Mouse (Mus musculus): ENCODE measurements around the gene Fbln2. TPM values are rescaled to one million over a fixed set of nuclear protein-coding genes. Genes with fewer than 3 reads are reported as not detected.

The Fbln2 gene
- total RNA-seq, 2 experiments from 2014 or later, result 65.7 to 83.2 TPM

DNA sequence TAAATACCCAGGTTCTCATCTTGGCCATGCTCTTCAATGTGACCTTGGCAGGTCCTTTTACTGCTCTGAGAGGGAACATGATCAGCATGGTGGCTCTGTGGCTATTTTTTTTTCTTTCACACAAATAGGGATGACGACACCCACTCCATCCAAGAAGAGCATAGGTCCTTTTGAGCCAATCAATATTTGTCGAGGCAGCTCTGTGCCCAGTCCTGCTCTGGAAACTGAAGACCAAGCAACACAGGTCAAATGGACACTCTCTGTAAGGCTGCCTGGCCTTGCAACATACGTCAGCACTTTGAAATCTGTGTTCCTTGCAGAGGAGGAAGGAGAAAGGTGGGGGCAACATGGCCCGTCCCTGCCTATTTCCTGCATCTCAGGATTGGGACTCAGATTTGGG lies 83.2 kb downstream of the Fbln2 start:
- intact Hi-C loops (cut with DNase I), result no loop called here

DNA sequence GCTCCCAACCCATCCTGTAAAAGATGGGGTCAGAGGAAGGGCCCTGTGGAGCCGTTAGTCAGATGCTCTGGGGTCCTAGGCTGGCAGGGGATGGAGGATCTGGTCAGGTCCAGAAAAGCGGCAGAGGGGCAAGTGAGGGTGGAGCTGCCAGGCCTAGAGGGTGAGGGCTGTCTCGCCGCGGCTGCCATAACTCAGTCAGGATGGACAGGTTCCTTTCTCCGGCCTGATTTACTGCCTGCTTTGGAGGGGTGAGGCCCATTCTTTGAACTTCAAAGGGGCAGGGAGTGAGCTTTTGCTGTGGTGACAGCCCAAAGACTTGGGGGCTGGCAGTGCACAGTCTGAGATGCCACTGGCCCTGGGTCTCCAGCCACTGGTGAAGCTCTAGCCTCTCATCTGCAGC lies 86.6 kb downstream of the Fbln2 start:
- intact Hi-C loops (cut with DNase I), result no loop called here
- DNase-seq, result no peak

More for the DNA sequence above, 83.2 kb downstream of the Fbln2 start:
- no peak for DNase-seq

DNA sequence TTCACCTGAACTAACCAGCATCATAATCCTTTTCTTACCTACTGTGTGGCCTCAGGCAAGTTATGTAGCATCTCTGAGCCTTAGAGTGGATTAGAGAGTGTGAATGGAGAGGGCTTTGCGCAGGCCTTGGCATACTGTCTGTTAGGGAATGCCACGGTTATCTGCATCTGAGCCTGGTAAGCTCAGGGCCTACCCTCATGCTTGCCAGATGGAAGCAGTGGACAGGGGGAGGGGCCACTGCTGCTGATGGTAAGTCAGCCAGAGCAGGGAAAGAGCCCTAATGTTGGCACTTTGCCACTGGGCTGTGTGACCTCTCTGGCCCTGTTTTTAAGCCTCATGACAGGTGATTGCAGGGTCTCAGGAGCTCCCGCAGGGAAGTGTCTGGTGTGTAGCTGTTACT lies 87.8 kb downstream of the Fbln2 start:
- intact Hi-C loops (cut with DNase I), result no loop called here
- no peak for DNase-seq

DNA sequence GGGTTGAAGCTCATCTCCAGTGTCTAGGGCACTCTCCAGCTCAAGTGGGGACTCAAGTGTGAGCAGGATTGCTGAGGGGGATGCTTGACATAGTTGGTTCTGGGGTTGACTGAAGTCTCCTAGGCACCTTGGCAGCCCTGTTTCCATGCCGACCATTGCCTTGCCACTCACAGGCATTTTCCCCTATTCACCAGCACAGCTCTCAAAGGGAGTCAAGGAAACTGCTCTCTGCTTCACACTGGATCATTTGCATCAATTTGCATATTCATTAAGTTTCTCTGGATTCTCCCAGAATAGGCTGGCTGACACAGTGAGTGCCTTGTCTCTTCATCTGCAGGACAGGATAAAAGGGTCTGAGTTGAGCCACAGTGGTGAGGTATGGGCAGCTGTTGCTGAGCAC lies 89.6 kb downstream of the Fbln2 start:
- intact Hi-C loops (cut with DNase I), result no loop called here
- no peak for DNase-seq

DNA sequence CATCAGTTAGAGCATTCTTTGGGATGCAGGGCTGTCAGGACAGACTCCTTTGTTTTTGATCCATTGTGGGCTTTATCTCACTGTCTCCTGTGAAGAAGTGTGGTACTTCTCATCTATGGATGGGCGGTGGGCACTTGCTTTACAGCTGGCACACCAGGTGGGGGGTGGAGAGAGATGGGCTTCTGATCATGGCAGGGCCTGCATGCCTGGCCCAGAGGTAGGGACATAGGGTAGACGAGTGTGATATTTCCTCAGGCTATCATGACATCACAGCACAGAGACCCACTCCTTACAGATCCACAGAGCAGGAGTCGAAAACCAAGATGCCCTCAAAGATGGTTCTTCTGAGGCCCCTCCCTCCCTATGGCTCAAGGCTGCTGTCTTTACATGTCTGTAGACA lies 90.1 kb downstream of the Fbln2 start:
- no peak for DNase-seq
- intact Hi-C loops (cut with DNase I), result no loop called here

DNA sequence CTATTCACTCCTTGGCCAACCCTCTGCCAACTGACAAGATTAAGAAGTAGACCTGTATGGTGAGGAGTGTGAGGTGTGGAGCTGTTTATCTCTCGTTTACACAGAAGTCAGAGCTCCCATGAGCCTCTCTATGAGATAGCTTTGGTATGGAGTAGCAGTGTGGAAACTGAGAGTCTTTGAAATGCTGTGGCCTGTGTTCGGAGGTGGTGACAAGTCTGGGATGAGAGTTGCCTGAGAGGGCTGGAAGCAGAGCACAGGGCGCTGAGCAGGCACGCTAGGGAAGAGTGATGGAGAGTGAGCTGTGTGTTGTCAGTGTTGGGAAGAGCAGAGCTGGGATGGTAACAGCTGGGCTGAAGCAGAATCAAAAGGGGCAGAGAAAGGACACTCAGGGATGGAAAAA lies 91.9 kb downstream of the Fbln2 start:
- intact Hi-C loops (cut with DNase I), result no loop called here

DNA sequence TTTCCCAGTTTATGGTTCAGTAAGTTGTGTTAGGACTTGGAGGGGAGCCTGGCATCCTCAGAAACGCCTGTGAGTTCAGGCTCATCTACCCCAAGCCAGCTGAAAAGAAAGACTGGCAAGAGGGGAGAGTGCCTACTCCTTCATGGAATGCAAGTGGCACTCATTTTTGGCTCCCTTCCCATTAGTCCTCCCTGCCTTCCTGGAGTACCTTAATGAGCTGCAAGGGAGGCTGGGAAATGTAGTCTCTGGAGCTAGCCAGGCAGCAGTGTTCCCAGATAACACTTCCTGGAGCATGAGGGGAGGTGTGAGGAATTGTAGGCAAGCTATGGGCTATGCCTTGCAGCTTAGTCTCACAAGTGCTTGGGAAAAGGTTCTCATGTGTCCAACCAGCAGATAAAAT lies 95.7 kb downstream of the Fbln2 start:
- intact Hi-C loops (cut with DNase I), result no loop called here

More for the DNA sequence above, 91.9 kb downstream of the Fbln2 start:
- DNase-seq, result no peak

DNA sequence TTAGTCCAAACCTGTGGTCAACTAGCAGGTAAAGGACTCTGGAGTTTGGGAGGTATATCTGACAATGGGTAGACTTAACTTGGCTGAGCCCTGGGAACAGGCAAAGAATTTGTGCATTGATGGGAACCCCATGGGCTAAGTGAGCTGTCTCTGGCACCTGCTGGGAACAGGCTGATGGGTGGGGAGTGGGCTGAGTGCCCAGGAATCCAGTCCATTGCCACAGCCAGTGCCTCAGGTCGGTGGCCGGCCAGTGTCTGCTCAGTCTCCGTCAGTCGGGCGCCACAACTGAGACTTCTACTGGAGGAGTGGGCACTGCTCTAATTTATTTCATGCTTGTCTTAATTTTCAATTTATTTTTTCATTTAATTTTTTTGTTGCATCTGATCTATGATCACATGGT lies 98.9 kb downstream of the Fbln2 start:
- DNase-seq, result no peak
- intact Hi-C loops (cut with DNase I), result no loop called here

More for the DNA sequence above, 95.7 kb downstream of the Fbln2 start:
- DNase-seq, result no peak

DNA sequence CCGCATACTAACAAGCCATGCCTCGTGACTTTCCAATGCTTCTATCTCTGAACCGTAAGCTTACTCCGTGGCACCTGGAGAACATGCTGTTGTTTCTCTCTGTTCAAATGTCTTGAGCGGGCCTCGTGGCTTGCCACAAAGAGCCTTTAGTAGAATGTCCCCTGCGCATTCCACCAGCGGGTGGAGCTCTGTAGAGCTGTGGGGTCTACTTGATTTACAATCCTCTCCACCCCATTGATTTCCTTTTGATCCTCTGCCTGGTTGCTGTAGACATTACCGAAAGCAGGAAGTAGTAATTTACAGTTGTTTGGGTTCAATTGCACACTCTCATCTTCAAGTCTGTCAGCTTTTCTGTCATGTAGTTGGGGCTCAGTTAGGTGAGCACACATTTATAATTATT lies 100.2 kb downstream of the Fbln2 start:
- intact Hi-C loops (cut with DNase I), result no loop called here
- DNase-seq, result no peak

Other genes starting within 250 kb of the Fbln2 start
- gene Iqsec1, start 223.8 kb upstream of the Fbln2 start, total RNA-seq (2021), result 100 to 1,000 TPM; 135 to 142 TPM
- gene Nup210, start 95.6 kb upstream of the Fbln2 start, total RNA-seq (2021), result 1 to 10 TPM; 2.3 to 4.8 TPM
- 10 to 100 TPM; 15.7 to 16.7 TPM for gene Hdac11, start 55.8 kb upstream of the Fbln2 start, total RNA-seq (2021)
- not detected for gene Wnt7a, start 198.9 kb downstream of the Fbln2 start, total RNA-seq (2021)

Data from heart, postnatal 36 days (tissue).